Mouse (Mus musculus): ENCODE data around the gene Rimklb. TPM values are rescaled to one million over a fixed set of nuclear protein-coding genes. Genes with fewer than 3 reads are reported as not detected.
"Not testable (repeated sequence)": the region's sequence is repeated elsewhere in the genome, so short reads cannot be mapped to it uniquely, and the experiment has no call there.

Gene Rimklb
- polyA plus RNA-seq, 1 experiment from 2014 or later: 84.6 TPM

DNA sequence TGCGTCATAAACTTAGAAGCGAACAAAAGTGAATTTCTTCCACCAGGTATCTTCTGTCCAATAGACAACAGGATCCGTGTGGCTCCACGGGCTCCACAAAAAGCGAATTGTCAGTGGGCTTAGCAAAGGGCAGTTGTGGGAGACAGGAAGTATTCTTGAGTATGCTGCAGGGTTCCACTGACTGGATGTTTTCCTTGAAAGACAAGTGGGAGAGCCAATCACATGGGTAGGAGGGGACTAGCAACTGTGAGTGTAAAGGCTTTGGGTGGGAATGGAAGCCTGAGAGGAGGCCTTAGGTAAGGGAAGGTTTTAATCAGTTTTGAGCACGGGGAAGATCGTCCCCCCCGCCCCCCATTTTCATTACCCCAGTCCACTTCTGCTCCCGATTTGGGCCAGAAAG is 24.0 kb upstream of the Rimklb start:
- no peak overlapping the region for H3K4me3 ChIP-seq (replicated peaks)
- H3K9ac ChIP-seq: no peak overlapping the region
- ATAC-seq (ENCODE audit: low FRiP score): 0 out of 2 replicates have a peak, but pooled peaks have one; percentile 61
- H3K27me3 ChIP-seq: no peaks in the 10 kb centered on the region
- no peaks in the 10 kb centered on the region for H3K4me1 ChIP-seq
- WGBS: 81% methylated on average over 9 of the region's 9 CpGs
- H3K36me3 ChIP-seq (replicated peaks): no peaks in the 10 kb centered on the region
- no peak overlapping the region for H3K27ac ChIP-seq
- H3K4me2 ChIP-seq: no peak overlapping the region
- no peaks in the 10 kb centered on the region for H3K9me3 ChIP-seq

DNA sequence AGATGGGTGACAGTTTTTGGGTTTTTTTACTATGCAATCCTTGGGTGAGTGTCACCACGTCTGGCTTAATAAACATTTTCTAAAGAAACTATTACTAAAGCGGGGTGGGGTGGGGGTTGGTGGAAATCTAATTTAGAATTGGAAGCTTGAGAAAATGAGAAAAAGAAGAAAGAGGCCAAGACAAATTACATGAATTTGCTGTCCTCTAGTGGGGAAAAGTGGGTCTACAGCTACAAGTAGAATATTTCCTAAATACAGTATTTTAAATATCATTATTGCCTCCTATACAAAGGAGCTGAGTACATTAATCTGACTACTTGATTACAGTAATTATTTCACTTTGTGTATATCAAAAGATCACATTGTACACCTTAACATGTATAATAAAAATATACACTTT is 20.8 kb upstream of the Rimklb start:
- no peak overlapping the region for H3K27ac ChIP-seq
- no peaks in the 10 kb centered on the region for H3K4me1 ChIP-seq
- H3K4me2 ChIP-seq: no peak overlapping the region
- 40% methylated on average over 2 of the region's 2 CpGs for WGBS
- no peaks in the 10 kb centered on the region for H3K27me3 ChIP-seq
- H3K9me3 ChIP-seq: no peaks in the 10 kb centered on the region
- no peak for ATAC-seq (ENCODE audit: low FRiP score)
- no peaks in the 10 kb centered on the region for H3K36me3 ChIP-seq (replicated peaks)
- no peak overlapping the region for H3K4me3 ChIP-seq (replicated peaks)
- H3K9ac ChIP-seq: no peak overlapping the region

DNA sequence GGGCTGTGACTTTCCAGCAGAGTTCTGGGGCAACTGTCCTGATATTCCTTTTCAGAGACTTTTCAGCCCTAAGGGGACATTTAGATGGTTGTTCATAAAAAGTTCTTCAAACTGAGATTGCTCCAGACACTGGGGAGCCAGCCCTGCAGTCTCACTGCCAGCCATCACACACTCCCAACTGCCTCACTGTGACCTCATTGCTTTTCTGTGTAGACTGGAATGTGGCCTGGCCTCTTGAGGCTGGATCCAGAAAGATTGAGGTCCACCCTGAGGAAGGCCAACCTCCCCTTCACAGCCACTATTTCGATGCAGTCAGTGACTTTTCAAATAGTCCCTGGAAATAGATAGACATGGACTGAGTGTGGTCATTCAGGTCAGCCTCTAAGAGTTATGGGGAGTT is 19.1 kb upstream of the Rimklb start:
- Histone ChIP-seq H3K27me3 (0 out of 2 replicates have a peak, but pooled peaks cover 3% of the 10 kb centered on the region), H3K4me3 (replicated peaks) (no peak overlapping the region), H3K4me2 (no peak overlapping the region), H3K36me3 (replicated peaks) (no peaks in the 10 kb centered on the region), H3K9me3 (no peaks in the 10 kb centered on the region), H3K4me1 (no peaks in the 10 kb centered on the region), H3K9ac (no peak overlapping the region), H3K27ac (no peak overlapping the region)
- ATAC-seq (ENCODE audit: low FRiP score): no peak
- 87% methylated on average over 1 of the region's 1 CpGs for WGBS

DNA sequence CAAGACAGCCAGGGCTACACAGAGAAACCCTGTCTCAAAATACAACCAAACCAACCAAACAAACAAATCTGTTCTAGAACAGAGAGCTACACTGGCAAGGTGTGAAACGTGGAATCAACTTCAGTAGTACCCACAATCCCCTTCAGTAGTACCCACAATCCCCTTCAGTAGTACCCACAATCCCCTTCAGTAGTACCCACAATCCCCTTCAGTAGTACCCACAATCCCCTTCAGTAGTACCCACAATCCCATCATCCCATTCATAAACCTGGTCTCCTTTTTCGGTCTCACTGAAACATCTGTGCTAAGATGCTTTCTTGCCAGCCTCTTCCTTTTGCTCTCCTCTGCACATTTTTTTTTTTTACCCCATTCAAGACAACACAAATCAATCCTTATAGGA is 17.2 kb upstream of the Rimklb start:
- H3K27ac ChIP-seq; ATAC-seq (ENCODE audit: low FRiP score); H3K36me3 ChIP-seq (replicated peaks); H3K4me1 ChIP-seq; H3K9me3 ChIP-seq; H3K4me2 ChIP-seq; H3K27me3 ChIP-seq; H3K4me3 ChIP-seq (replicated peaks); H3K9ac ChIP-seq: not testable (repeated sequence)
- 97% methylated on average over 2 of the region's 2 CpGs for whole genome bisulfite sequencing

DNA sequence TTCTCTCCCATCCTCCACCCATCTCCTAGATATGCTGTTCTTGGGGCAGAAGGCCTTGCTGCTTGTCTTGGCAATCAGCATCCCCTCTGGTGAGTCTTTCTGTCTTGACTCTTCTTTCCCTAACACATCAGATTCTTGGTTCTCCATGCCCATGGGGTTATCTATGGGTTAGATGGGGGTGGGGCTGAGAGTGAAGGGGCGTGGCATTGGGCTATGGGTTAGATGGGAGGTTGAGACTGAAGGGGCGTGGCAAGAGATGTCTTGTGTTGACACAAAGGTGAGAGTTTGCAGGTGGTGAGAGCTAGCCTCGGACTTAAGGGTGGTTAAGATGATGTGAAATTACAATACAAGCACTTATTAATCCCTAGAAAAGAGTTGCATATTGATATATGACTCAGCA is 15.8 kb upstream of the Rimklb start:
- no peak overlapping the region for H3K27ac ChIP-seq
- WGBS: 79% methylated on average over 3 of the region's 3 CpGs
- H3K9ac ChIP-seq: no peak overlapping the region
- H3K27me3 ChIP-seq: 0 out of 2 replicates have a peak, but pooled peaks cover 3% of the 10 kb centered on the region
- H3K9me3 ChIP-seq: no peaks in the 10 kb centered on the region
- no peak overlapping the region for H3K4me3 ChIP-seq (replicated peaks)
- no peak overlapping the region for H3K4me2 ChIP-seq
- no peaks in the 10 kb centered on the region for H3K4me1 ChIP-seq
- no peaks in the 10 kb centered on the region for H3K36me3 ChIP-seq (replicated peaks)
- ATAC-seq (ENCODE audit: low FRiP score): no peak

DNA sequence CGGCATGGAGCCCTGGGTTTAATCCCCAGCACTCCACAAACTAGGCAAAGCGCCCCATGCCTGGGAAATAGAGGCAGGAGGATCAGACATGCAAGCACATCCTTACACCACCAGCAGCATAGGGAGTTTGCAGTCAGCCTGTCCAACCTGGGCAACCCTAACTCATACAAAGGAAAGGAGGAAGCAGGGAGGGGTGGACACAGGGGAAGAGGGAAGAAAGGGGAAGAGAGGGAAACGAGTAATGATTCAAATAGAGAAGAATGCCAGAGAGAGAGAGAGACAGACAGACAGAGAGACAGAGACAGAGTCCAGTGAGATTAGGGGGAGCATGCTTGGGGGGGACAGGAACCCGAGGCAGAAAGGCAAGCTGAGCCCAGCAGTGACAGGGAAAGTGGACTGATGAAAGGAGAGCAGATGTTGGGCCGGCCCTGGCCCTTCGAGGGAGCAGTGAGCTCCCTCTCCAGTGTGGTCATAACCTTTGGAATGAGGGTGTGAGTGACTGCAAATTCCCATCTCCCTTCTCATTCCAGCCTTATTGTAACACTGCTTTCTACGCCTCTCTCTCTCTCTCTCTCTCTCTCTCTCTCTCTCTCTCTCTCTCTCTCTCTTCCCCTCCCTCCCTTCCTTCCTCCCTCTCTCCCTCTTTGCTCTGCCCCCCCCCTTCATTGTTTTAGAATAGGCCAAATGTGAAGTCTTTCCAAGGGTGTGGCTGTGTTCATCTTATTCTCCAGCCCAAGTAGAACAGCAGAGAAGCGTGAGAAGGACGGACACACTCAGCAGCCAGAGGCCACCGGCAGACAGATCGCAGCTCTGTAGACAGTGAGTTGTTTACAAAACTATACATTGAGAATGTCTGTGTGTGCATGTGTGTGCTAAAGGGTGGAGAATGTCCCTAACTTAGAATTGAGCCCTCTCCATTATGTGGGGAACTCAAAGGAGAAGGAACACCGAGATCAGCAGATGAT is 14.6 kb upstream of the Rimklb start:
- Histone ChIP-seq H3K27ac (no peak overlapping the region), H3K36me3 (replicated peaks) (no peaks in the 10 kb centered on the region), H3K27me3 (0 out of 2 replicates have a peak, but pooled peaks cover 3% of the 10 kb centered on the region), H3K9me3 (no peaks in the 10 kb centered on the region), H3K4me3 (replicated peaks) (no peak overlapping the region), H3K4me2 (no peak overlapping the region), H3K9ac (no peak overlapping the region), H3K4me1 (no peaks in the 10 kb centered on the region)
- 69% methylated on average over 12 of the region's 12 CpGs for WGBS
- ATAC-seq (ENCODE audit: low FRiP score): no peak

DNA sequence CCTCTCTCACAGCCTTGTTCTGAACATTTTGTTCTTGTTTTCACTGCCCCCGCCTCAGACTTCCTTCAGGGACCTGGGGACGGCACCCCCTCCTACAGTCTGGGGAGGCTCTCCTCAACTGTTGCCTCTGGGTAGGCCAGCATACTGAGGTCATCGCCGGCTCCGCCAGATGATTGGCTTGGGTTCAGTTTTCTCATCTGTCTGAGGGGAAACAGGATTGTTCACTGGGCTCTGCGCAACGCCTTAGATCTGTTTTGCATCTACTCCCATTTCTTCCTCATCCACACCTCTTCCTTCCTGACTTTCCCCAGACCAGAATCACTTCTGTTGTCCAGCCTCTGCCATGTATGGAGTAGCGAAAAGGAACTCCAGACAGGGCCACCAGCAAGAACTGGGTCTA is 9.9 kb upstream of the Rimklb start:
- Histone ChIP-seq H3K9me3 (no peaks in the 10 kb centered on the region), H3K9ac (no peak overlapping the region), H3K4me3 (replicated peaks) (no peak overlapping the region), H3K4me1 (no peaks in the 10 kb centered on the region), H3K36me3 (replicated peaks) (no peaks in the 10 kb centered on the region), H3K4me2 (no peak overlapping the region), H3K27ac (no peak overlapping the region), H3K27me3 (0 out of 2 replicates have a peak, but pooled peaks cover 3% of the 10 kb centered on the region)
- 94% methylated on average over 8 of the region's 8 CpGs for WGBS
- no peak for ATAC-seq (ENCODE audit: low FRiP score)

DNA sequence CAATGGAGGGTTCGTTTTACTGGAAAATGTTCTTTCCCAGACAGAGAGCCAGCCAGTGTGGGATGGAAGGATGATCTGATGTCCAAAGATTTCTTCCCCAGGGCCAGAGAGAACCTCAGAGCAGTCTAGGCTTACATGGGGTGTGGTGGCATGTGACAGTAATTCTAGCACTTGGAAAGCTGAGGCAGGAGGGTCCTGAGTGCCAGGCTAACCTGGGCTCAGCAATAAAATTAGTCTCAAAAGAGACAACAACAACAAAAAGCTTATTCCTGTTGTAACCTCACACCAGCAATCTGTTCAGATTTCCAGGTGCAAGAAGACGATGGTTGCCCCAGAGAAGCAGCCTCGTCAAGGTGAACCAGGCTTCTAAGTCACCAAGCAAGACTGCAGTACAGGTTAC is 7.0 kb upstream of the Rimklb start, which contains the start of gene Mfap5:
Gene Mfap5, plus strand, starts transcription at position 301 of the 400 bp plus-strand sequence.
- ATAC-seq (ENCODE audit: low FRiP score): no peak
- Histone ChIP-seq H3K9ac (no peak within 1 kb of the TSS), H3K27me3 (no peaks in the 10 kb centered on the region), H3K36me3 (replicated peaks) (no peaks in the 10 kb centered on the region), H3K4me2 (no peak within 1 kb of the TSS), H3K4me1 (no peaks in the 10 kb centered on the region), H3K4me3 (replicated peaks) (no peak within 1 kb of the TSS), H3K9me3 (no peaks in the 10 kb centered on the region), H3K27ac (no peak within 1 kb of the TSS)
- 86% methylated on average over 3 of the region's 3 CpGs for WGBS

DNA sequence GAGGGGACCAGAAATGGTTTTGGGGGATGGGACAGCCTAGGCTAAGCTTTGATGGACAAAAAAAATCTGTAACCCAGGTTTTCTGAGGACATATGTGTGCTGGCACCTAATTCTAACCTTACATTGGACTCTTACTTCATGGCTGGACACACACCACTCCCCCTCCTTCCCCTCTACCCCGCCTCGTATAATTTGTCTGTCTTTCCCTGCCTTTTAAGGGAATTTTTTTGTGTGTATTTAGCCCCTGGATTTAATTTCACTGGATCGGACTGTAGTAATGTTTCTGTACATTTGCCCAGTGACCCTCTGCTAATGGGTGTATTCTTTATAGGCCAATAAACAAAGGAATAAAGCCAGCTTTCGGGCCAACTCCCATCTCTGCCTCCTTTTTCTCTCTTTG is 6.5 kb upstream of the Rimklb start:
- Histone ChIP-seq H3K9ac (no peak overlapping the region), H3K27ac (no peak overlapping the region), H3K4me1 (no peaks in the 10 kb centered on the region), H3K4me3 (replicated peaks) (no peak overlapping the region), H3K9me3 (no peaks in the 10 kb centered on the region), H3K36me3 (replicated peaks) (no peaks in the 10 kb centered on the region), H3K4me2 (no peak overlapping the region), H3K27me3 (no peaks in the 10 kb centered on the region)
- 72% methylated on average over 4 of the region's 4 CpGs for WGBS
- ATAC-seq (ENCODE audit: low FRiP score): no peak

DNA sequence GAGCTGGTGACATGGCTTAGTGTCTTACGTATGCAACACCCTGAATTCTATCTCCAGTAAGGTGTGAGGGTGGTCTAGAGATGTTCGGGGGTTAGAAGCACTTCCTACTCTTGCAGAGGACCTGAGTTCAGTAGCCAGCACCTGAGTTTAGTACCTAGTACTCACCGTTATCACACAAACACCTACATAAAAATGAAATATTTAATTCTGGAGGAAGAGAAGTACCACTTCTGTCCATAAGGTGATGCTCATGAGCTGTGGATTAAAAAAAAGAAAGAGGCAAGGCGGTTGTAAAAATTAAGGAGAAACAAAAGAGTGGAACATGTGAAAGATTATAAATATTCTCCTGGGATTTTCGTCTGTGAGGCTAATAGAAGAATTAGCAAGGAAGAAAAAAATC is 2.1 kb downstream of the Rimklb start:
- 31% methylated on average over 5 of the region's 5 CpGs for WGBS
- Histone ChIP-seq H3K27me3 (no peaks in the 10 kb centered on the region), H3K36me3 (replicated peaks) (no peaks in the 10 kb centered on the region), H3K9ac (no peak overlapping the region), H3K27ac (peak overlapping the region; percentile 91), H3K4me2 (no peak overlapping the region), H3K4me3 (replicated peaks) (no peak overlapping the region), H3K9me3 (no peaks in the 10 kb centered on the region), H3K4me1 (peaks cover 41% of the 10 kb centered on the region)
- 0 out of 2 replicates have a peak, but pooled peaks have one; percentile 5 for ATAC-seq (ENCODE audit: low FRiP score)

DNA sequence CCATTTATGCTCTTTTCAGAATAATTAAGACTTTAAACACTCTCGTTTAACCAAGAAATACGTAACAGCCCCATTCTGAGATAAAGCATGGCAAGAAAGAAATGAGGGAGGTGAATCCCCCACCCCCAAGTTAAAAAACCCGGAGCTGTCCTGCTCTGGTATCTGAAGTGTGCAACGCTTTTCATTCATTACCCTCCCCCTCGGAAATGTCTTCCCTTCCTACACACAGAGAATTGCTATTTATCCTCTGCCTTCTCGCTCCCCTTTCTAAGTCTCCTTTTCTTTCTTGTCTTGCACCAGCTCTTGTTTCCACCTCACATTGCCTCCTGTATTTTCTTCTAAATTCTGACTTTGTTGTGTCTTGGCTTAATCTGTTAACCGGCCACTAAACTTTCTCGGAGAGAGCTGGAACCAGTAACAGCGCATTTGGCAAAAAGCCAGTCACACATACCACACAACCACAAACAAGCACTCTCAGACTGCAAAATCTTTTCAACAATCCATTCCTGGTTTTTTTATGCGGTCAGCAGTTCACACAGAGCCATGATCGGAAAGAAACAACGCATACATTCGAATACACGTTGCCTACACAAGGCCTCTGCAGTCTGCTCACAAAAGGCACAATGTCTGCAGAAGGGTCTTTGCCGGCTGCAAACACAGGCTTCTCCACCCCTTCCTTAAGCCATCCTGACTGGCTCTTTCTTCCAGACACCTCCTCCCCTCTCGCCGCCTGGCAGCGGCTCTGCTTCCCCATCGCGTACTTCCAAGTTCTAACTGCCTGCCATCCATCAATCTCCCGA is 3.3 kb downstream of the Rimklb start:
- Histone ChIP-seq H3K9ac (peak overlapping the region; percentile 38; the same call in 1 of the 2 replicates), H3K36me3 (replicated peaks) (no peaks in the 10 kb centered on the region), H3K4me3 (replicated peaks) (peak overlapping the region; percentile 1; the same call in 1 of the 2 replicates), H3K4me2 (peak overlapping the region; percentile 46), H3K27ac (peak overlapping the region; percentile 91), H3K4me1 (peaks cover 48% of the 10 kb centered on the region), H3K9me3 (no peaks in the 10 kb centered on the region), H3K27me3 (no peaks in the 10 kb centered on the region)
- peak; percentile 52; the same call in 1 of the 2 replicates for ATAC-seq (ENCODE audit: low FRiP score)
- WGBS: 3% methylated on average over 21 of the region's 21 CpGs

DNA sequence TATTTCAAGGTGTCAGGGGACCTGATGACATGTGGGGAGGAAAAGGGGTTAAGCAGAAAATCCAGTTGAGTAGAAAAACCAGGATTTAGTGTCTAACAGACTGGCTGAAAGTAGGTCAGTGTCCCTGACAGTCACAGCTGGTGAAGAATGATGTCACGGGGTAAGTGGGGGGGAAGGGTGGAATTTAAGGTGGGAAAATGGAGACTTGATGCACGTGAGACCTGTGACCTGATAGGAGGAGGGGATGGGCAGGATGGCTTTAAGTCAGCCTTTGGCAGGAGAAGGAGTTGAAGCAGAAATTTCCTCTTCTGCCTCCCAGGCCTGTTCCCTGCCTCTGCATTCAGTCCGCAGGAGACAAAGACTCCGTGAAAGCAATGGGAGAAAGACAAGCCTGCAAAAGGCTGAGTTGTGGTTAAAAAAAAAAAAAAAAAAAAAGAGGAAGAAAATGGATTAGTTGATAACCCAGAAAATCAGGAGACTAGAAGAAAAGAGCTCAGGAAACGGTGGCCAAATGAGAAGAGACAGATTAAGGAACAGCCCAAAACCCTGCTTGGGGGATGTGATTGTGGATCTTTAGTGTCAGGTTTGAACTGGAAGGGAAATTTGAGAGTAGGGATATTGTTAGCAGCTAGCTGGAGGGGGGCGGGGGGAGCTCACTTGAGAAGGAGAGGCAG is 4.6 kb downstream of the Rimklb start:
- Histone ChIP-seq H3K4me1 (peaks cover 48% of the 10 kb centered on the region), H3K27ac (peak overlapping the region; percentile 31; the same call in 1 of the 2 replicates), H3K4me3 (replicated peaks) (no peak overlapping the region), H3K9ac (no peak overlapping the region), H3K27me3 (no peaks in the 10 kb centered on the region), H3K4me2 (no peak overlapping the region), H3K36me3 (replicated peaks) (no peaks in the 10 kb centered on the region), H3K9me3 (no peaks in the 10 kb centered on the region)
- 17% methylated on average over 6 of the region's 6 CpGs for WGBS
- ATAC-seq (ENCODE audit: low FRiP score): no peak
